Mouse (Mus musculus) megakaryocyte, adult 5-6 weeks (primary cell): ENCODE measurements around the gene Tmem95. TPM values are rescaled to one million over a fixed set of nuclear protein-coding genes. Genes with fewer than 3 reads are reported as not detected.

ENCODE experiments used
- ATAC-seq: 2 replicates; pipeline ENCODE4 v1.8.0; 2016; ENCODE audit warnings: mild to moderate bottlenecking, inconsistent platforms; ENCODE audit not compliant: poor library complexity, severe bottlenecking
- total RNA-seq, 2 experiments: library from RNA; stranded (forward) in 1 of 2; stranded (reverse) in 1 of 2; fragments of 153-499, 151-499 nt in 1 of 2; fragments of 221-1000, 200-1000 nt in 1 of 2; gene quantifications; 2 replicates each; pipeline versions ENCODE4 v1.2.3 to v1.2.4; 2015 to 2017

The Tmem95 gene
- total RNA-seq, 2 experiments from 2014 or later: not detected

- no peak for ATAC-seq
Observed at GRCm38 (mm10) chr11:69848021-69848420, 29.8 kb downstream of the Tmem95 start.

GRCm38 (mm10) chr11:69846738-69847688 lies 30.8 kb downstream of the Tmem95 start:
- peak; percentile 19; the same call in 1 of the 2 replicates for ATAC-seq

- peak; percentile 91 for ATAC-seq
Observed at GRCm38 (mm10) chr11:69846198-69846680, 31.6 kb downstream of the Tmem95 start, which contains the start of gene Plscr3. Gene Plscr3 (plus strand): TSS chr11:69846376.

- peak; percentile 6; the same call in 1 of the 2 replicates for ATAC-seq
Observed at GRCm38 (mm10) chr11:69838714-69839104, 39.1 kb downstream of the Tmem95 start.

- peak; percentile 87 for ATAC-seq
Observed at GRCm38 (mm10) chr11:69837952-69838713, 39.7 kb downstream of the Tmem95 start, which contains the start of gene Tmem256. Gene Tmem256 (plus strand): TSS chr11:69838514.

GRCm38 (mm10) chr11:69837604-69837951 lies 40.2 kb downstream of the Tmem95 start, which contains the start of gene Nlgn2:
Gene Nlgn2 (minus strand): TSS chr11:69837784.
- peak; percentile 10; the same call in 1 of the 2 replicates for ATAC-seq

- ATAC-seq: no peak
Observed at GRCm38 (mm10) chr11:69836703-69837576, 40.9 kb downstream of the Tmem95 start.

GRCm38 (mm10) chr11:69835966-69836335 lies 41.9 kb downstream of the Tmem95 start:
- ATAC-seq: no peak

GRCm38 (mm10) chr11:69835326-69835965 lies 42.4 kb downstream of the Tmem95 start:
- no peak for ATAC-seq

- peak; percentile 39 for ATAC-seq
Observed at GRCm38 (mm10) chr11:69834001-69834549, 43.7 kb downstream of the Tmem95 start.

- no peak for ATAC-seq
Observed at GRCm38 (mm10) chr11:69833554-69833953, 44.3 kb downstream of the Tmem95 start.

- ATAC-seq: no peak
Observed at GRCm38 (mm10) chr11:69828832-69829231, 49.0 kb downstream of the Tmem95 start.

Other genes with a start within 250 kb of the Tmem95 start
Only the 30 nearest of the 40 such genes appear.
- gene Polr2a, start 119.4 kb downstream of the Tmem95 start, total RNA-seq (2015): 116 and 118 TPM in 2 replicates
- 38.6 and 42.9 TPM in 2 replicates for gene Polr2a, start 119.4 kb downstream of the Tmem95 start, total RNA-seq (2017)
- not detected in 2 replicates for gene Slc35g3, start 116.0 kb downstream of the Tmem95 start, total RNA-seq (2015)
- not detected in 2 replicates for gene Slc35g3, start 116.0 kb downstream of the Tmem95 start, total RNA-seq (2017)
- 1.6 and 2.6 TPM in 2 replicates for gene Zbtb4, start 112.1 kb downstream of the Tmem95 start, total RNA-seq (2015)
- 1.4 and 2.4 TPM in 2 replicates for gene Zbtb4, start 112.1 kb downstream of the Tmem95 start, total RNA-seq (2017)
- 0.32 and 0.36 TPM in 2 replicates for gene Chrnb1, start 82.1 kb downstream of the Tmem95 start, total RNA-seq (2015)
- 0.16 TPM in 1 of 2 replicates, not detected in the other for gene Chrnb1, start 82.1 kb downstream of the Tmem95 start, total RNA-seq (2017)
- 0.14 TPM in 1 of 2 replicates, not detected in the other for gene Fgf11, start 76.2 kb downstream of the Tmem95 start, total RNA-seq (2015)
- not detected in 2 replicates for gene Fgf11, start 76.2 kb downstream of the Tmem95 start, total RNA-seq (2017)
- gene Tmem102, start 72.4 kb downstream of the Tmem95 start, total RNA-seq (2015): not detected in 2 replicates
- gene Tmem102, start 72.4 kb downstream of the Tmem95 start, total RNA-seq (2017): not detected in 2 replicates
- gene Gm39566, start 62.7 kb downstream of the Tmem95 start, total RNA-seq (2015): not detected in 2 replicates
- not detected in 2 replicates for gene Gm39566, start 62.7 kb downstream of the Tmem95 start, total RNA-seq (2017)
- not detected in 2 replicates for gene Spem2, start 59.6 kb downstream of the Tmem95 start, total RNA-seq (2015)
- not detected in 2 replicates for gene Spem2, start 59.6 kb downstream of the Tmem95 start, total RNA-seq (2017)
- not detected in 2 replicates for gene Spem1, start 55.8 kb downstream of the Tmem95 start, total RNA-seq (2015)
- gene Spem1, start 55.8 kb downstream of the Tmem95 start, total RNA-seq (2017): not detected in 2 replicates
- 0.20 and 0.48 TPM in 2 replicates for gene Nlgn2, start 40.2 kb downstream of the Tmem95 start, total RNA-seq (2015)
- gene Nlgn2, start 40.2 kb downstream of the Tmem95 start, total RNA-seq (2017): 0.16 and 0.88 TPM in 2 replicates
- 217 and 226 TPM in 2 replicates for gene Tmem256, start 39.5 kb downstream of the Tmem95 start, total RNA-seq (2015)
- gene Tmem256, start 39.5 kb downstream of the Tmem95 start, total RNA-seq (2017): 117 and 158 TPM in 2 replicates
- 19.8 and 23.7 TPM in 2 replicates for gene Plscr3, start 31.6 kb downstream of the Tmem95 start, total RNA-seq (2015)
- gene Plscr3, start 31.6 kb downstream of the Tmem95 start, total RNA-seq (2017): 10.8 and 18.1 TPM in 2 replicates
- not detected in 2 replicates for gene Tnk1, start 19.3 kb downstream of the Tmem95 start, total RNA-seq (2015)
- gene Tnk1, start 19.3 kb downstream of the Tmem95 start, total RNA-seq (2017): 0.04 TPM in 1 of 2 replicates, not detected in the other
- 2.9 and 3.3 TPM in 2 replicates for gene Kctd11, start 3.4 kb upstream of the Tmem95 start, total RNA-seq (2015)
- 3.0 and 3.3 TPM in 2 replicates for gene Kctd11, start 3.4 kb upstream of the Tmem95 start, total RNA-seq (2017)
- gene Acap1, start 17.5 kb upstream of the Tmem95 start, total RNA-seq (2015): 19.3 and 19.7 TPM in 2 replicates
- gene Acap1, start 17.5 kb upstream of the Tmem95 start, total RNA-seq (2017): 44.4 and 53.5 TPM in 2 replicates
- 1.6 and 2.6 TPM in 2 replicates for gene 2810408A11Rik, start 23.0 kb upstream of the Tmem95 start, total RNA-seq (2015)
- 1.5 and 1.8 TPM in 2 replicates for gene 2810408A11Rik, start 23.0 kb upstream of the Tmem95 start, total RNA-seq (2017)
- 7.1 and 9.9 TPM in 2 replicates for gene Neurl4, start 23.1 kb upstream of the Tmem95 start, total RNA-seq (2015)
- 11.9 and 18.9 TPM in 2 replicates for gene Neurl4, start 23.1 kb upstream of the Tmem95 start, total RNA-seq (2017)
- gene Gps2, start 35.9 kb upstream of the Tmem95 start, total RNA-seq (2015): 140 and 156 TPM in 2 replicates
- gene Gps2, start 35.9 kb upstream of the Tmem95 start, total RNA-seq (2017): 56.4 and 64.9 TPM in 2 replicates
- 575 and 614 TPM in 2 replicates for gene Eif5a, start 43.9 kb upstream of the Tmem95 start, total RNA-seq (2015)
- gene Eif5a, start 43.9 kb upstream of the Tmem95 start, total RNA-seq (2017): 561 and 596 TPM in 2 replicates
- gene Ybx2, start 57.8 kb upstream of the Tmem95 start, total RNA-seq (2015): not detected in 2 replicates
- gene Ybx2, start 57.8 kb upstream of the Tmem95 start, total RNA-seq (2017): not detected in 2 replicates
- gene Slc2a4, start 70.2 kb upstream of the Tmem95 start, total RNA-seq (2015): not detected in 2 replicates
- 0.07 TPM in 1 of 2 replicates, not detected in the other for gene Slc2a4, start 70.2 kb upstream of the Tmem95 start, total RNA-seq (2017)
- not detected in 2 replicates for gene Cldn7, start 86.8 kb upstream of the Tmem95 start, total RNA-seq (2015)
- gene Cldn7, start 86.8 kb upstream of the Tmem95 start, total RNA-seq (2017): not detected in 2 replicates
- 120 and 150 TPM in 2 replicates for gene Ctdnep1, start 103.1 kb upstream of the Tmem95 start, total RNA-seq (2015)
- 26.6 and 27.0 TPM in 2 replicates for gene Ctdnep1, start 103.1 kb upstream of the Tmem95 start, total RNA-seq (2017)
- 44.7 and 63.0 TPM in 2 replicates for gene Elp5, start 104.5 kb upstream of the Tmem95 start, total RNA-seq (2015)
- 35.7 and 40.5 TPM in 2 replicates for gene Elp5, start 104.5 kb upstream of the Tmem95 start, total RNA-seq (2017)
- 843 and 872 TPM in 2 replicates for gene Gabarap, start 113.1 kb upstream of the Tmem95 start, total RNA-seq (2015)
- gene Gabarap, start 113.1 kb upstream of the Tmem95 start, total RNA-seq (2017): 599 and 651 TPM in 2 replicates
- gene Phf23, start 117.8 kb upstream of the Tmem95 start, total RNA-seq (2015): 34.0 and 37.0 TPM in 2 replicates
- gene Phf23, start 117.8 kb upstream of the Tmem95 start, total RNA-seq (2017): 42.5 and 45.8 TPM in 2 replicates
- gene Dvl2, start 122.6 kb upstream of the Tmem95 start, total RNA-seq (2015): 7.9 and 9.3 TPM in 2 replicates
- gene Dvl2, start 122.6 kb upstream of the Tmem95 start, total RNA-seq (2017): 12.7 and 16.9 TPM in 2 replicates
- 32.7 and 35.0 TPM in 2 replicates for gene Acadvl, start 137.4 kb upstream of the Tmem95 start, total RNA-seq (2015)
- gene Acadvl, start 137.4 kb upstream of the Tmem95 start, total RNA-seq (2017): 31.7 and 37.0 TPM in 2 replicates
- 5.2 and 10.1 TPM in 2 replicates for gene Dlg4, start 138.9 kb upstream of the Tmem95 start, total RNA-seq (2015)
- gene Dlg4, start 138.9 kb upstream of the Tmem95 start, total RNA-seq (2017): 1.3 and 3.7 TPM in 2 replicates
- gene Asgr1, start 176.1 kb upstream of the Tmem95 start, total RNA-seq (2015): not detected in 2 replicates
- not detected in 2 replicates for gene Asgr1, start 176.1 kb upstream of the Tmem95 start, total RNA-seq (2017)